Mouse (Mus musculus) small intestine, adult 2 months (tissue): Measurements from ENCODE around the gene Acbd4. TPM values are rescaled to one million over a fixed set of nuclear protein-coding genes. Genes with fewer than 3 reads are reported as not detected.

Experiments used
- H3K27ac ChIP-seq: fragments of 200-500 bp; 2 replicates; pipeline ENCODE4 v1.5.1; 2012; ENCODE audit warnings: low read depth, low read length, control low read depth, inconsistent platforms; ENCODE audit not compliant: insufficient read depth
- H3K27me3 ChIP-seq: fragments of 200-500 bp; 2 replicates; pipeline ENCODE4 v1.6.1; 2012; ENCODE audit warnings: mild to moderate bottlenecking, moderate library complexity, low read length, inconsistent platforms; ENCODE audit not compliant: control insufficient read depth, insufficient read depth
- H3K36me3 ChIP-seq: fragments of 200-500 bp; 2 replicates; pipeline ENCODE4 v1.6.1; 2012; ENCODE audit warnings: mild to moderate bottlenecking, low read length, control low read depth, inconsistent platforms; ENCODE audit not compliant: control insufficient read depth, insufficient read depth
- H3K4me1 ChIP-seq: fragments of 200-500 bp; 2 replicates; pipeline ENCODE4 v1.6.1; 2012; ENCODE audit warnings: low read length, inconsistent platforms, mixed read lengths; ENCODE audit not compliant: control insufficient read depth, insufficient read depth, insufficient read length
- H3K4me3 ChIP-seq: fragments of 200-500 bp; 2 replicates; pipeline ENCODE4 v1.5.1; 2012; ENCODE audit warnings: low read depth, mild to moderate bottlenecking, control low read depth, inconsistent platforms, low read length, moderate library complexity
- CTCF ChIP-seq: fragments of 200-500 bp; IDR thresholded peaks from 2 replicates; pipeline ENCODE4 v1.5.1; 2012; ENCODE audit warnings: low read depth, mild to moderate bottlenecking, control low read depth, inconsistent platforms, low read length, moderate library complexity, mixed read lengths; ENCODE audit not compliant: insufficient replicate concordance, insufficient read length; ENCODE audit errors: extremely low read depth
- POLR2A ChIP-seq: fragments of 200-500 bp; IDR thresholded peaks from 2 replicates; pipeline ENCODE4 v1.6.1; 2012; ENCODE audit warnings: low read depth, mild to moderate bottlenecking, control low read depth, inconsistent platforms, low read length, moderate library complexity
- WGBS: fragments of 180-500 bp; shearing (Covaris S2); methylation state at CpG from one replicate; pipeline ENCODE4 v1.1.7; 2018; 5-methylcytosine and 5-hydroxymethylcytosine counted together
- polyA plus RNA-seq: library from polyadenylated mRNA; depleted of rRNA; stranded (reverse); fragments of >200 nt; gene quantifications from 2 replicates; pipeline ENCODE4 v1.2.3, GENCODE M21; 2012

The Acbd4 gene
- polyA plus RNA-seq, 1 experiment: 234 TPM

DNA sequence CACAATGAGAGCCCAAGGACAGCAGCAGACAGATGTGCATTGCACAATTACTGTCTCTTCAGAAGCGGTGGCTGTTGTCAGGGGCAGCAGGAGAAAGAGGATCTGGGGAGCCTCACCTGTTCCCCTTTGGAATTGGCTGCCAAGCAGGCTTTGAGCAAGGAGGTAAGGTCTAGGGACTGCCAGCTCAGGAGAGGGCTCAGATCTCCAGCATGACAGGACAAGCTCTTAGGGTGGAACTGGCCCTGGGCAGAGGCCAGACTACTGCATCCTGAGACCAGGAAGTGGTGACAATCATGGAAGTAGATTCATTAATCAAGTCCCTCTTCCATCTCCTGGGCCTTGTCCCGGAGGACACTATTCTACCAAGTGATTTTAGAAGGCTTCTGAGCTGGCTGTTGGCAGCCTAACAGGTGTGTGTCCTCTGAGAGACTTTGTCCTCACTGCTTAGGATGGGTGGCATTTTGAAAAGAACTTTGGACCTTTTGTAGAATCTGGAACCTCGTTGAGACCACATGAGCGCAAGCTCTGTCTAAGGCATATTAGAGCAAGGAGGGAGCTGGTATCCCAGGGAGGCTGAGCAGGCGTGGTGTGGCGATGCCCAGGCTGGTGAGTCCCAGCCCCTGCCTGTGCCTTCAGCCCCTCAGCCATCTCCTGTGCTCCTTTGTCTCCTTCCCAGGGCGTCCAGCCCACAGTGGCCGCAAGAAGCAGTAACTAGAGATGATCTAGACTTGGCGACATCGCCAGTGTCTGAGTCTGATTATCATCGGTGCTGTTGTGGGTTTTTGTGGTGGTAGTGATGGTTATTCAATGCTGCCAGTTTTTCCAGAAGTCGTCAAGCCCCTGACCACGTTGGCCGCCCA is 35.1 kb upstream of the Acbd4 start:
- peaks cover 3% of the 10 kb centered on the region; the same call in 1 of the 2 replicates for H3K4me1 ChIP-seq
- TF ChIP-seq CTCF (no peak), POLR2A (no peak)
- H3K36me3 ChIP-seq: peaks cover 66% of the 10 kb centered on the region
- no peaks in the 10 kb centered on the region for H3K27me3 ChIP-seq
- WGBS: 84% methylated on average over 14 of the region's 14 CpGs
- no peak overlapping the region for H3K4me3 ChIP-seq
- H3K27ac ChIP-seq: no peak overlapping the region

DNA sequence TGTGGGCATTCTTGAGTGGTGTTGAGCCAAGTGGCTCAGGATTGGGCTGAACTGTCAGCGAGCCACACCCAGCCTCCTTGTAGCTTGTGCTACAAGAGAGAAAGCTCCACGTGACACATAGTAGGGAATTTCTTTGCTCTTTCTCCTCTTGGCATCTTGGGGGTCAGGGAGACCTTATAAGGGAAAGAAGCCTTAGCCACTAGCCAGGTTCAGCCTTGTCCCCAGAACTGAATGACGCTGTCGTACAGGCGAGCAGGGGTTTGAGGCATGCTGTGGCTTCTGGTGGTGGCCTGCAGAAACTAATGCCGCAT is 34.5 kb upstream of the Acbd4 start:
- Histone ChIP-seq H3K36me3 (peaks cover 66% of the 10 kb centered on the region), H3K4me3 (no peak overlapping the region), H3K27me3 (no peaks in the 10 kb centered on the region), H3K27ac (no peak overlapping the region), H3K4me1 (peaks cover 3% of the 10 kb centered on the region; the same call in 1 of the 2 replicates)
- 88% methylated on average over 6 of the region's 6 CpGs for WGBS
- TF ChIP-seq CTCF (no peak), POLR2A (no peak)

DNA sequence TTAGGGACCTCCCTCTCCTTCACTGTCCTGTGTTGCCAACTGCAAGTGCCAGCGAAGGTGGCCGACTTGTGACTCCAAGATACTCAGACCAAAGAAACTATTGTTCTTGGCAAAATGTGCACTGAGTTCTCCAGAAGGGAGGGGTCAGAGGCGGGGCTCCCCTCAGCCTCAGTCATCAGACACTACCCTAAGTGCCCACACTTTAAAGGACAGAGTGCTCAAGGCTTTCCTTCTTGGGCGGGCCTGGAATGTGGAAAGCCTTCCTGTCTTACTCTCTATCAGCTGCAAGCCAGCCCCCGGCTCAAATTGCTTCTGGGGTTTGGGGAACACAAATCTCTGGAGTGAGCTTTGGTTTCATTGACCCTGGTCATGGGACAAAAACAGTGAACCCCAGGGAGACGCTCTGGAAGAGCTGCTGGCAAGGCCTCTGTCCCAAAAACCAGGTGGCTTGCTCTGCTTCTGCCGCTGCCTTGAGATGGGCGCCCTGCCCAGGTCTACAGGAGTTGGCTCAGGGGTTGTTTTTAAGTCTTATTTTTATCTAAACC is 34.0 kb upstream of the Acbd4 start:
- Histone ChIP-seq H3K36me3 (peaks cover 66% of the 10 kb centered on the region), H3K27me3 (no peaks in the 10 kb centered on the region), H3K4me1 (peaks cover 3% of the 10 kb centered on the region; the same call in 1 of the 2 replicates), H3K27ac (no peak overlapping the region), H3K4me3 (no peak overlapping the region)
- no peak for TF ChIP-seq CTCF
- no peak for TF ChIP-seq POLR2A
- 48% methylated on average over 8 of the region's 8 CpGs for WGBS

DNA sequence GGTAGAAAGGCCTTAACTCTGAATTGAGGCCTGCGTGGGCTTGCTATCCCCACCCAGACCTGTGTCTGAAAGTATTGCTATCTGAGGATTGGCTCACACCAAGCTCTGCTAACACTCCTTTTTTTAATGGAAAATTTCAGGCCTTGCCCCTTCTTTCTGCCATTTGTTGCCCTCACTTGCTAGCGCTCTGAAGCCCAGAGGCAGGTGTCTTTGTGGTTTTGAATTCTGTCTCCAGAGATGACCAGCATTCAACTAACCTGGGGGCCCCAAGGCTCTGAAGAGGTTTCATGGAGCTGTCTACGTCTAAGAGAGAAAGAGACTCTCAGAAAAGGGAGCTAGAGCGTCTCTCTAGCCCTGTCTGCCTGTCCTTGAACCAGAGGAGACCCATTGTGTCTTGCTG is 33.2 kb upstream of the Acbd4 start:
- Histone ChIP-seq H3K27ac (no peak overlapping the region), H3K4me1 (peaks cover 3% of the 10 kb centered on the region; the same call in 1 of the 2 replicates), H3K36me3 (peaks cover 61% of the 10 kb centered on the region), H3K27me3 (no peaks in the 10 kb centered on the region), H3K4me3 (no peak overlapping the region)
- TF ChIP-seq POLR2A (no peak), CTCF (no peak)
- WGBS: 92% methylated on average over 4 of the region's 4 CpGs

DNA sequence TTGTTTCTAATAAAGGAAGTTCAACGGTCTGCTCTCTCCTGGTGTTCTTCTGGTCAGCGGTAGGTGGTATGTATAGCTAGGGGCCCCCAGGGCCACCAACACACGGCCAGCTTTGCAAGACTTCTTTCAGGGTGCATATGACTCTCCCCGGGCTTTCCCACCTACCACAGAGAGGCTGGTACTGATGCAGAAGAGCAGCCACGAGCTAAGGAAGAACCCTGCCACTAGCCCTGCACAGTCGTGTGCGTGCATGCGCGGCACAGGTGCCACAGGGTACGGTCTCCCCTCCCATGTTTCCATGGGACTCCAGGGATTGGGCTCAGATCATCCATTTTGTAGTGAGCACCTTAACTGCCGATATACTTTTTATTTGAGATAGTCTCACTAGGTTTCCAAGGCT is 32.6 kb upstream of the Acbd4 start:
- H3K4me3 ChIP-seq: no peak overlapping the region
- peaks cover 55% of the 10 kb centered on the region for H3K36me3 ChIP-seq
- no peak overlapping the region for H3K27ac ChIP-seq
- no peaks in the 10 kb centered on the region for H3K27me3 ChIP-seq
- WGBS: 92% methylated on average over 11 of the region's 11 CpGs
- peaks cover 3% of the 10 kb centered on the region; the same call in 1 of the 2 replicates for H3K4me1 ChIP-seq
- TF ChIP-seq POLR2A: no peak

DNA sequence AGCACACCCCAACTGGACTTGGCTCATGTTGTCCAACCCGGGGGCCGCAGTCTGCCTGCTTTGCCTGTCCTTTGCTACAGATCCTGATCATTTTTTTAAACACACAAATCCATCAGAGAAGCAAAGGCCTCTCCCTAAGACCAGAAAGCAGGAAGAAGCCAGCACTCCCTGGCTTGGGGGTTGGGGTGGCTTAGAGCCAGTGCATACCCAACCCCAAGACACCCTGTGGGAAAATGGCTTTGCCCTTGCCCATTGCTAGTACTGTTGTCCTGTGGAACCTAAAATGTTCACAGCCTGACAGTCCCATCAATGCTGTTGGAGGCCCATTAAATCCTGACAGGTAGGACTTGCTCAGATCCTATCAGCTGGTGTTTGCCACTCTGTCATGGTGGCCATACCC is 31.8 kb upstream of the Acbd4 start:
- Histone ChIP-seq H3K4me3 (no peak overlapping the region), H3K4me1 (peaks cover 3% of the 10 kb centered on the region; the same call in 1 of the 2 replicates), H3K27ac (no peak overlapping the region), H3K27me3 (no peaks in the 10 kb centered on the region), H3K36me3 (peaks cover 46% of the 10 kb centered on the region)
- TF ChIP-seq CTCF (no peak), POLR2A (no peak)
- 95% methylated on average over 2 of the region's 2 CpGs for WGBS

DNA sequence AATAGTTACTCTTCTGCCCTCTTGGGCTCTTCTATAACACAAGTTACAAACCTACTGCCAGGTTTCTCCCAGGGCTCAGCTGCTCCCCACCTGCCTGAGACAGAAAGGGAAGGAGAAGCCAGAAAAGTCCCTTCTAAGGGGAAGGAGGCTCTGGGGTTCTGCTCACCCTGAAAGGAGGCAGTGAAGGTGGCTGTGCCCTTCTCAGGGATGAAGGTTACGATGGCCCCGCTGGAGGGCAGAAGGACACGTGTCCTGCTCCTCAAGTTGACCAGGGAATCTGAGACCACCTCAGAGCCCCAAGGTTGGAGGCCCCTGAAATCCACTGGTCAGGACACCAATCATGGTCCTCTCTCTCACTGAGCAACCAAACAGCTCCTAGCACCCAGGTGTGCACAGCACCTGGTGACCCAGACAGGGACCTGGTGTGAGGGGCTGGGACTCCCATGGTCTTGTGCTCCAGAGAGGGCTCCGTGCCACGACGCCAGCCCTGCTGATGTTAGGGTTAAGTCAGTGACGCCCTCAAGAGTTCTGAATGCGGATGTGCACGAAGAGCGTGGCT is 31.1 kb upstream of the Acbd4 start:
- peaks cover 3% of the 10 kb centered on the region; the same call in 1 of the 2 replicates for H3K4me1 ChIP-seq
- no peak overlapping the region for H3K4me3 ChIP-seq
- H3K27ac ChIP-seq: no peak overlapping the region
- WGBS: 95% methylated on average over 10 of the region's 10 CpGs
- no peaks in the 10 kb centered on the region for H3K27me3 ChIP-seq
- TF ChIP-seq CTCF (no peak), POLR2A (no peak)
- H3K36me3 ChIP-seq: peaks cover 41% of the 10 kb centered on the region
